Mouse (Mus musculus): ENCODE data around the gene Gal3st3. TPM values are rescaled to one million over a fixed set of nuclear protein-coding genes. Genes with fewer than 3 reads are reported as not detected.

The Gal3st3 gene
- total RNA-seq, 2 experiments from 2014 or later = 78.0 to 80.9 TPM

DNA sequence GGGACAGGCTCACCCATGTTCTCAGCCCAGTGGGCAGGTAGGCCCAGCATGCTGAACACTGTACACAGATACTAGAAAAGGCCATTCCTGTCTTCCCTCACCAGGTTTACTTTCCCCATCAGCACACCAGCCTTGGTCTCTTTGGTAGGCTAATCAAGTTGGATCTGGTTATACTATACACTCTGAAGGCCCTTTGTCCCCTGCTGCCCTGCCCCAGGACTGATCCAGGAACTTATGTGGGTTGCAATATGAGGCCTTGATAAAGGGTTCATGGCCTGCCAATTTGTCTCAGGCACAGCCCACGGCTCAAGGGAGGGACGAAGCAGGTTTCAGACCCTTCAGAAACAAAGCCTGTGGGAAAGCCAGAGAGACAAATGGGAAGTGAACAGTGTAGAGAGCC, 55.5 kb downstream of the Gal3st3 start:
- no peak for TF ChIP-seq CTCF (IDR thresholded peaks at IDR 0.05)
- Histone ChIP-seq H3K27ac (no peak overlapping the region), H3K4me3 (no peak overlapping the region)
- no peak for DNase-seq (ENCODE audit: extremely low spot score in 1 of 2, low spot score in 2 of 2)
- intact Hi-C loops (cut with DNase I) = no loop called here

DNA sequence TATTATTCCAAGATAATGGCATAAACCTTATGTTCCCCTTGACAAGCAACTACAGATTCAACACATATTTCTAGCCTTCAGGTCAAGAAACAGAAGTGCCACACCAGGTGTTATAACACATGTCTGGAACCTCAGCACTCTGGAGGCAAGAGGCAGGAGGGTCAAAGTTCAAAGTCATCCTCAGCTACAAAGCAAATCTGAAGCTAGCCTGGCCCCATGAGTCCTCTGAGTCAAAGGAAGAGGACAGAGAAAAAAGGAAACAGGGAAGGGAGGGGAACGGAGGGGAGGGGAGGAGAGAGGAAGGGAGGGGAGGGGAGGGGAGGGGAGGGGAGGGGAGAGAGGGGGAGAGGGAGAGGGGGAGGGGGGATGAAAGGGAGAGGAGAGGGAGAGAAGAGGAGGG, 57.9 kb downstream of the Gal3st3 start:
- DNase-seq (ENCODE audit: extremely low spot score in 1 of 2, low spot score in 2 of 2) = no peak
- H3K4me3 ChIP-seq = no peak overlapping the region
- intact Hi-C loops (cut with DNase I) = no loop called here
- H3K27ac ChIP-seq = no peak overlapping the region
- TF ChIP-seq CTCF (IDR thresholded peaks at IDR 0.05) = no peak

Other genes with a start within 250 kb of the Gal3st3 start
- 10 to 100 TPM; 94.6 to 95.9 TPM for gene Rin1, start 247.8 kb upstream of the Gal3st3 start, total RNA-seq (2021)
- 1 to 10 TPM; 4.3 to 5.4 TPM for gene Cd248, start 230.3 kb upstream of the Gal3st3 start, total RNA-seq (2021)
- gene Tmem151a, start 212.8 kb upstream of the Gal3st3 start, total RNA-seq (2021) = 100 to 1,000 TPM; 154 to 156 TPM
- 10 to 100 TPM; 23.4 to 25.7 TPM for gene Yif1a, start 209.8 kb upstream of the Gal3st3 start, total RNA-seq (2021)
- 100 to 1,000 TPM; 214 to 247 TPM for gene Cnih2, start 199.8 kb upstream of the Gal3st3 start, total RNA-seq (2021)
- gene Rab1b, start 191.3 kb upstream of the Gal3st3 start, total RNA-seq (2021) = 100 to 1,000 TPM; 144 to 157 TPM
- 100 to 1,000 TPM; 279 to 291 TPM for gene Klc2, start 179.8 kb upstream of the Gal3st3 start, total RNA-seq (2021)
- 10 to 100 TPM; 57.5 to 61.2 TPM for gene Pacs1, start 25.2 kb upstream of the Gal3st3 start, total RNA-seq (2021)
- gene Sf3b2, start 2.9 kb upstream of the Gal3st3 start, total RNA-seq (2021) = 100 to 1,000 TPM; 194 to 201 TPM
- not detected for gene Catsper1, start 37.4 kb downstream of the Gal3st3 start, total RNA-seq (2021)
- 10 to 100 TPM; 25.7 to 27.4 TPM for gene Cst6, start 51.2 kb downstream of the Gal3st3 start, total RNA-seq (2021)
- 10 to 100 TPM; 23.4 to 25.5 TPM for gene Eif1ad, start 68.4 kb downstream of the Gal3st3 start, total RNA-seq (2021)
- 10 to 100 TPM; 75.5 to 82.2 TPM for gene Banf1, start 68.8 kb downstream of the Gal3st3 start, total RNA-seq (2021)
- gene Sart1, start 90.4 kb downstream of the Gal3st3 start, total RNA-seq (2021) = 100 to 1,000 TPM in 1 of 2 experiments, 10 to 100 TPM in 1; 94.2 to 100 TPM
- not detected for gene Tsga10ip, start 104.2 kb downstream of the Gal3st3 start, total RNA-seq (2021)
- gene Drap1, start 126.6 kb downstream of the Gal3st3 start, total RNA-seq (2021) = 100 to 1,000 TPM; 248 to 267 TPM
- gene AI837181, start 126.8 kb downstream of the Gal3st3 start, total RNA-seq (2021) = 10 to 100 TPM; 68.0 to 74.1 TPM
- under 1 TPM in 1 of 2 experiments, not detected in 1; 0.65 TPM for gene Fosl1, start 149.2 kb downstream of the Gal3st3 start, total RNA-seq (2021)
- gene Ccdc85b, start 159.6 kb downstream of the Gal3st3 start, total RNA-seq (2021) = 10 to 100 TPM; 29.5 to 30.6 TPM
- gene Fibp, start 162.3 kb downstream of the Gal3st3 start, total RNA-seq (2021) = 10 to 100 TPM; 88.9 to 92.1 TPM
- gene Ctsw, start 170.2 kb downstream of the Gal3st3 start, total RNA-seq (2021) = under 1 TPM; 0.36 to 0.47 TPM
- 10 to 100 TPM; 16.8 to 17.2 TPM for gene Efemp2, start 175.6 kb downstream of the Gal3st3 start, total RNA-seq (2021)
- gene Mus81, start 190.1 kb downstream of the Gal3st3 start, total RNA-seq (2021) = 10 to 100 TPM; 33.3 to 33.4 TPM
- gene Cfl1, start 192.1 kb downstream of the Gal3st3 start, total RNA-seq (2021) = 1,000 to 10,000 TPM; 1,296 to 1,301 TPM
- 1 to 10 TPM; 8.0 to 9.2 TPM for gene 1700020D05Rik, start 205.5 kb downstream of the Gal3st3 start, total RNA-seq (2021)
- 10 to 100 TPM; 81.5 to 89.0 TPM for gene Snx32, start 212.2 kb downstream of the Gal3st3 start, total RNA-seq (2021)

Data from left cerebral cortex, adult 2 months (tissue).